Mouse (Mus musculus) forebrain, embryonic 12.5 days (tissue): Measurements from ENCODE around the gene Safb2. TPM values are rescaled to one million over a fixed set of nuclear protein-coding genes. Genes with fewer than 3 reads are reported as not detected.

ENCODE experiments used
- ATAC-seq: fragments of 200-750 bp; cut with Nextera tagmentation; 2 replicates; pipeline ENCODE4 v1.8.0; 2017; ENCODE audit warnings: moderate TSS enrichment; ENCODE audit not compliant: low FRiP score
- H3K27ac ChIP-seq: fragments of 300-500 bp; sonication (generic); 2 replicates; pipeline ENCODE4 v1.5.1; 2016; ENCODE audit warnings: mild to moderate bottlenecking
- H3K27me3 ChIP-seq: fragments of 300-500 bp; sonication (generic); 2 replicates; pipeline ENCODE4 v1.6.1; 2016; ENCODE audit warnings: mild to moderate bottlenecking
- H3K36me3 ChIP-seq: fragments of 300-500 bp; sonication (generic); replicated peaks from 2 replicates; pipeline ENCODE4 v1.6.1; 2016; ENCODE audit warnings: mild to moderate bottlenecking
- H3K4me1 ChIP-seq: fragments of 300-500 bp; sonication (generic); 2 replicates; pipeline ENCODE4 v1.6.1; 2016
- H3K4me2 ChIP-seq: fragments of 300-500 bp; sonication (generic); 2 replicates; pipeline ENCODE4 v1.6.1; 2016; ENCODE audit warnings: mild to moderate bottlenecking, moderate library complexity
- H3K4me3 ChIP-seq: fragments of 300-500 bp; sonication (generic); replicated peaks from 2 replicates; pipeline ENCODE4 v1.5.1; 2016; ENCODE audit warnings: mild to moderate bottlenecking
- H3K9ac ChIP-seq: fragments of 300-500 bp; sonication (generic); 2 replicates; pipeline ENCODE4 v1.6.1; 2016; ENCODE audit warnings: mild to moderate bottlenecking
- H3K9me3 ChIP-seq: fragments of 300-500 bp; sonication (generic); 2 replicates; pipeline ENCODE4 v1.6.1; 2016
- WGBS: fragments of 180-500 bp; shearing (Covaris S2); methylation state at CpG from one replicate; pipeline ENCODE4 v1.1.7; 2016; 5-methylcytosine and 5-hydroxymethylcytosine counted together
- polyA plus RNA-seq: library from polyadenylated mRNA; unstranded; fragments of >200 nt; fragmentation: Nextera tagmentation; extraction: Ambion mirVana; gene quantifications from 2 replicates; pipeline ENCODE4 v1.2.1, GENCODE M21; 2016

Gene Safb2
- polyA plus RNA-seq, 1 experiment from 2014 or later = 104 TPM

DNA sequence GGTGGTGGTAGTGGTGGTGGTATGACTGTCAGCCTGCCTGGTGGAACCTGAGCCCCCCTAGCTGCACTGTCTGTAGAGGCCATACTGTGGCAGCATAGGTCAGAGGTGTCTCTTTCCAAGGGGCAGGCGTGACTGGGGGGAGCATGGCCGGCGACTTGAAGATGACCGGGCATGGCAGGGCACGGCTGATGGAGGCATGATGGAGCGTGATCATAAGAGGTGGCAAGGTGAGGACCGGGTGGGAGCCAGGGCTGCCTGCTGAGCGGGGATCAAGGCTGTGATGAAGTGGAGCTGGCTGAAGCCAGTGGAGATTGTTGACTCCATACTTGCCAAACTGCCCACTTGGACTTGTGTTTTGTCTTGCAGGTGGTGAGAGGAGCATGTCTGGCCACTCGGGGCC is 21.0 kb upstream of the Safb2 start:
- no peak overlapping the region for H3K27ac ChIP-seq
- no peak for ATAC-seq
- H3K4me2 ChIP-seq = no peak overlapping the region
- peaks cover 74% of the 10 kb centered on the region for H3K36me3 ChIP-seq
- peaks cover 19% of the 10 kb centered on the region for H3K4me1 ChIP-seq
- no peaks in the 10 kb centered on the region for H3K27me3 ChIP-seq
- H3K9ac ChIP-seq = no peak overlapping the region
- WGBS = 92% methylated on average over 9 of the region's 9 CpGs
- H3K4me3 ChIP-seq = no peak overlapping the region
- no peaks in the 10 kb centered on the region for H3K9me3 ChIP-seq

DNA sequence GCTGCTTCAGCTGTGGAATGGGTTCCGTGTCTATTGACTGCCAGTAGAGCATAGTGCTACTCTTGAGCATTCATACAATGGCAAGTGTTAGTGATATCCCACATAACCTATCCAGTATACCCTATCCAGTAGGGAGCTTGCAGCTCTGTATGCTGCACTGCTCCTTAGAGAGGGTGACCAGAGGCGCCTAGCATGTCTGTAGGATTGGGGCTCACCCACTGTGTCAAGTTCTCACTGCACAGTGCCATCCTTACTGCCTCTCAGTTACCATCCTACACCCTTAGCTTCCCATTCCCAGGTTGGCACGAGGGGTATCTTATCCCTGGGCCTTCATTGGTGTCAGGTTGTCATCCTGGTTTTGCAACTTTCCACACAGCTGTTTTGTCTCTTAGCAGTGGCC is 20.0 kb upstream of the Safb2 start:
- no peak for ATAC-seq
- H3K9me3 ChIP-seq = no peaks in the 10 kb centered on the region
- peaks cover 14% of the 10 kb centered on the region for H3K4me1 ChIP-seq
- H3K4me3 ChIP-seq = no peak overlapping the region
- peaks cover 84% of the 10 kb centered on the region for H3K36me3 ChIP-seq
- no peak overlapping the region for H3K9ac ChIP-seq
- no peak overlapping the region for H3K27ac ChIP-seq
- no peak overlapping the region for H3K4me2 ChIP-seq
- no peaks in the 10 kb centered on the region for H3K27me3 ChIP-seq
- 85% methylated on average over 3 of the region's 3 CpGs for WGBS

DNA sequence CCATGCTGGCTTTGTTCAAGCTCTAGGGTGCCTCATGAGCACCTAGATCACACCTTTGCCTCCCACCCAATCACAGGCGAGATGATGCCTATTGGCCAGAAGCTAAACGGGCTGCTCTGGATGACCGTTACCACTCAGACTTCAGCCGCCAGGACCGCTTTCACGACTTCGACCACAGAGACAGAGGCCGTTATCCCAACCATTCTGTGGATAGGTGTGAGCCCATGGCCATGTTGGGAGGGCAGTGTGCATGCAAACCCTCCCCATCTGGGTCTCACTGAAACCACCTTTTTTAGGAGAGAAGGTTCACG is 19.6 kb upstream of the Safb2 start:
- Histone ChIP-seq H3K9ac (no peak overlapping the region), H3K4me3 (no peak overlapping the region), H3K4me2 (no peak overlapping the region), H3K9me3 (no peaks in the 10 kb centered on the region), H3K27ac (no peak overlapping the region), H3K4me1 (peaks cover 12% of the 10 kb centered on the region), H3K27me3 (no peaks in the 10 kb centered on the region), H3K36me3 (peaks cover 87% of the 10 kb centered on the region)
- ATAC-seq = no peak
- 89% methylated on average over 9 of the region's 9 CpGs for WGBS

DNA sequence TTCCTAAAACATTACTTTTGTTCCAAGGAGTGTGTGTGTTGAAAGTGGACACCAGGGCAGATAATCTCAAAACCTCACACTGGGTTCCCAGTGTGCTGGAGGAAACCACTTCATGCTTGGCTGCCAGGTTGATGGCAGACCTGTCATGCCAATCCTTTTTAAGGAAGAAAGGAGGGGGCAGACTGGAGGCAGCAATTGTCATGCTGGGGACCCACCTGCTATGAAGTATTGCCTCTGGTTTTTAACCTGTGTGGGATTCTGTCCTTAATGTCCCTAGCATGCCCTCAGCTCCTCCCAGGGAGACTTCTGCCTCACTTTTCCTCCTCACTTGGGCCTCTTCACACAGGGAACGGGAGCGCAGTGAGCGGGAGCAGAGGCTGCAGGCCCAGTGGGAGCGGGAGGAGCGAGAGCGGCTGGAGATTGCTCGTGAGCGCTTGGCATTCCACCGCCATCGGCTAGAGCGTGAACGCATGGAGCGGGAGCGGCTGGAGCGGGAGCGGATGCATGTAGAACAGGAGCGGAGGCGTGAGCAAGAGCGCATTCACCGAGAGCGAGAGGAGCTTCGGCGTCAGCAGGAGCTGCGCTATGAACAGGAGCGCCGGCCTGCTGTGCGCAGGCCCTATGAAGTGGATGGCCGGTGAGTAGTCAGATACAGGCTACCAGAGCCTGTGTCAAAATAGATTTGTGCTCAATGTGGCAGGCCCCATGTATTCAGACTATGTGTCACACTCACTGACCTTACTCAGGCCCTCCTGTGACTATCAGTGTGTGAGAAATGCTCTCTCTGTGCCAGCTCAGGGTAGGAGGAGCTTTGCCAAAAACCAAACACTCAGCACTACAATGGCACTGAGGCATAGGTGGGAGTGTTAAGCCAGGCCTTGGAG is 19.0 kb upstream of the Safb2 start:
- Histone ChIP-seq H3K27me3 (no peaks in the 10 kb centered on the region), H3K4me3 (no peak overlapping the region), H3K9ac (no peak overlapping the region), H3K36me3 (peaks cover 87% of the 10 kb centered on the region), H3K27ac (0 out of 2 replicates have a peak overlapping the region, but pooled peaks have one; percentile 5), H3K4me2 (no peak overlapping the region), H3K9me3 (no peaks in the 10 kb centered on the region), H3K4me1 (peaks cover 6% of the 10 kb centered on the region)
- no peak for ATAC-seq
- 94% methylated on average over 28 of the region's 28 CpGs for WGBS

DNA sequence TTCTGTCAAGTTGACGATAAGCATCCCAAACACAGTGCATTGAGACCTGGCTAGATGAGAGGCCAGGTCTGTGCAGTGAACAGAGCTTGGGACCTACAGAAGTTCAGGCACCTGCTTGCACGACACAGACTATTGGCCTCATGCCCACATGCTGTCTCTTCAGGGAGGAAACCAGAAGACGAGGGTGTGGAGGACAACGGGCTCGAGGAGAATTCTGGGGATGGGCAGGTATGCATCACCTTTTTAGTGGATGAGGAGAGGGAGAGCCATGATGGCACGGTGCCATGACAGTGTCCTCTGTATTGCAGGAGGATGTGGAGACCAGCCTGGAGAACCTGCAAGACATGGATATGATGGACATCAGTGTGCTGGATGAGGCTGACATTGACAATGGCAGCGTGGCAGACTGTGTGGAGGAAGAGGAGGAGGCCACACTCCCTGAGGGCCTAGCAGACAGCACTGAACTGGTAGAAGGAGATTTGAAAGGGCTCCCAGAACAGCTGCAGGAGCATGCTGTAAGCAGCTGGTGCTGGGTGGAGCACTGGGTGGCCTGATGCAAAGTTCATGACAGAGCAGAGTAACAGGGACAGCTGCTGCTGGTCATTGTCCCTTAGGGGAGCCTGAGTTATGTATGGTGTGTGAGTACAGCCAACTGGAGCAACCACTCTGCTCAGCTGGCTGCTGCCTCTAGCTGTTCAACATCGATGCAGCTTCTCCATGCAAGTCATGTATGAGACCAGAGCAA is 9.3 kb upstream of the Safb2 start:
- H3K4me2 ChIP-seq = no peak overlapping the region
- no peak overlapping the region for H3K9ac ChIP-seq
- H3K27ac ChIP-seq = no peak overlapping the region
- H3K4me3 ChIP-seq = no peak overlapping the region
- peaks cover 96% of the 10 kb centered on the region for H3K36me3 ChIP-seq
- H3K9me3 ChIP-seq = no peaks in the 10 kb centered on the region
- no peaks in the 10 kb centered on the region for H3K27me3 ChIP-seq
- 92% methylated on average over 8 of the region's 8 CpGs for WGBS
- H3K4me1 ChIP-seq = peaks cover 6% of the 10 kb centered on the region; the same call in 1 of the 2 replicates
- no peak; the same call in 1 of the 2 replicates for ATAC-seq

DNA sequence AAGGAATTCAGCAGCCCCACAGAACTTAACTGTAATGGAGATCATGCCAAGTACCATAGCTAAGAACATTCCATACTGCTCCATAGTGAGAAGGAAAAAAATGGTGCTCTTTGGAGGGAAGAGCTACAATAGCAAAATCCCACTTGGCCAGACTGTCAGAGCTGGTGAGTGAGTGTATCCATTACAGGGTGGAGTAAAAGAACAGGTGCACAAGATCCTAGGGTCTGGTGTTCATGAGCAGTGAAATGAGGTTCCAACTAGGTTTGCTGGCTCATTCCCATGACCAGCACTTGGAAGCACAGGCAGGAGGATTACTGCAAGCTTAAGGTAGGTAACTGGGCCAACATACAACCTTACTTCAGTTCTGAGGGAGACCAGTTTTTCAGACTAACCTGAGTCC is 8.2 kb upstream of the Safb2 start:
- H3K27me3 ChIP-seq = no peaks in the 10 kb centered on the region
- H3K9me3 ChIP-seq = no peaks in the 10 kb centered on the region
- H3K4me2 ChIP-seq = no peak overlapping the region
- no peak for ATAC-seq
- H3K27ac ChIP-seq = no peak overlapping the region
- peaks cover 15% of the 10 kb centered on the region for H3K4me1 ChIP-seq
- H3K36me3 ChIP-seq = peaks cover 100% of the 10 kb centered on the region
- no peak overlapping the region for H3K9ac ChIP-seq
- H3K4me3 ChIP-seq = no peak overlapping the region

DNA sequence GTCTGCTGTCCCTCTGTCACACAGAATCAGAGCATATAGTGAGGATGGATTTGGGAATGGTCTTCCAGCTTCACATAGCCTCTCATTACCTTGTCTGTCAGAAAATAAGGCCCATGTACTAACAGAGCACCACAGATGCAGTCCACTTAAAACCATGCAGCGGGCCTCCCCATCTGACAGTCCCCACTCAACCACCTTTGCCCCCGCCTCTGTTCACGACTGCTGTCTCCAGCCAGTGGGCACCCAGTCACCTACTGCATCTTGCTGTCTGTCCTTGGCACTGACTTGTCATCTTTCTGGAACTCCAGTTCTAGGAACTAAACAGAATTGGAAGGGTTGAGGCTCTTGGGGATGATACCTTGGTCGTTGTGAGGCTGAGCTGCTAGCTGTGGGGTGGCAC is 4.5 kb upstream of the Safb2 start:
- Histone ChIP-seq H3K9me3 (no peaks in the 10 kb centered on the region), H3K4me2 (no peak overlapping the region), H3K27ac (no peak overlapping the region), H3K36me3 (peaks cover 78% of the 10 kb centered on the region), H3K9ac (no peak overlapping the region), H3K4me1 (peaks cover 34% of the 10 kb centered on the region), H3K4me3 (no peak overlapping the region), H3K27me3 (no peaks in the 10 kb centered on the region)
- ATAC-seq = no peak
- 96% methylated on average over 4 of the region's 4 CpGs for WGBS

DNA sequence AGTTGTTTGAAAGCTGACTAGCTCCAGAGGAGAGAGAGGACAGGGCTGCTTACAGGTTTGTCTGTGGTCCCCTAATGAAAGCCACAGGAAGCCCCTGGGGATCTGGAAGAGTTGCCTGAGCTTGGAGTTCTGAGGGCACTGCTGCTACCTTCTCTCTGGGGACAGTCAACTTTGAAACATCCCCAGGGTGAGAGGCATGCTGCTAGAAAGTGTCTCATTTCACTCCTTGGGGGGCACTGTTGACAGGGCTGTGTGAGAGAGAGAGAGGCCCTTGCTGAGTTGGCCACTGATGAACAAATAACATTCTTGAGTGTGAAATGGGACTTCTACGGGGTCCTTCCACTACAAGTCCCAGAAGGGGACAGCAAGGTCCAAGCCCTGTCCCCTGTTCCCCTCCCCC is 3.4 kb upstream of the Safb2 start:
- peaks cover 44% of the 10 kb centered on the region for H3K4me1 ChIP-seq
- no peaks in the 10 kb centered on the region for H3K9me3 ChIP-seq
- 74% methylated on average over 1 of the region's 1 CpGs for WGBS
- H3K27me3 ChIP-seq = no peaks in the 10 kb centered on the region
- H3K27ac ChIP-seq = 0 out of 2 replicates have a peak overlapping the region, but pooled peaks have one; percentile 31
- H3K36me3 ChIP-seq = peaks cover 68% of the 10 kb centered on the region
- H3K4me3 ChIP-seq = 0 out of 2 replicates have a peak overlapping the region, but pooled peaks have one; percentile 8
- H3K9ac ChIP-seq = no peak overlapping the region
- ATAC-seq = no peak
- no peak overlapping the region for H3K4me2 ChIP-seq

DNA sequence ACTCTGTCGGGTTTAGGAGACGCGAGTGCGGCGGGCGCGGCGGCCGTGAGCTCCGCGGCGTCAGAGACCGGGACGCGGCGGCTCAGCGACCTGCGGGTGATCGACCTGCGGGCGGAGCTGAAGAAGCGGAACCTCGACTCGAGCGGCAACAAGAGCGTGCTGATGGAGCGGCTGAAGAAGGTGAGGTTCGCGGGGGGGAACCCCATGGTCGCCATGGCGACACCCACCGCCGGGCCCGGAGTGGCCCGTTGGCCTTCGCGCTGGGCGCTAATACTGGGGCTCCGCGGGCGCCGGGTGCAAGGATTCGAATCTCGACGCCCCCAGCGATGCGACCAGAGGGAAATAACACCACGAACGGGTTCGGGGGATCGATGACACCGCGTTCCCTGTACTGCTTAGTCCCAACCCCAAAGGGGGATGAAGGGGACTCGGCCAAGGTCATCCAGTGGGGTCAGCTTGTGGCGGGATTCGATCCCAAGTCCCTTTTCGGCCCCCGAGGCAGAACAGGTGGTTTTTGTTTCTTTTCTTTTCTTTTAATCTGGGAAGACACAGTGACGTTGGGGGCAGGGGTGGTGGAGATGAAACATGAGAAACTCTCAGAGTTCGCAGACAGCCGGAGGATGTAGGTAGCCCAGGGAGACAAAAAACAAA is 911 bp upstream of the Safb2 start:
- peak; percentile 23 for ATAC-seq
- WGBS = under 1% methylated on average over 61 of the region's 61 CpGs
- H3K4me1 ChIP-seq = peaks cover 57% of the 10 kb centered on the region

DNA sequence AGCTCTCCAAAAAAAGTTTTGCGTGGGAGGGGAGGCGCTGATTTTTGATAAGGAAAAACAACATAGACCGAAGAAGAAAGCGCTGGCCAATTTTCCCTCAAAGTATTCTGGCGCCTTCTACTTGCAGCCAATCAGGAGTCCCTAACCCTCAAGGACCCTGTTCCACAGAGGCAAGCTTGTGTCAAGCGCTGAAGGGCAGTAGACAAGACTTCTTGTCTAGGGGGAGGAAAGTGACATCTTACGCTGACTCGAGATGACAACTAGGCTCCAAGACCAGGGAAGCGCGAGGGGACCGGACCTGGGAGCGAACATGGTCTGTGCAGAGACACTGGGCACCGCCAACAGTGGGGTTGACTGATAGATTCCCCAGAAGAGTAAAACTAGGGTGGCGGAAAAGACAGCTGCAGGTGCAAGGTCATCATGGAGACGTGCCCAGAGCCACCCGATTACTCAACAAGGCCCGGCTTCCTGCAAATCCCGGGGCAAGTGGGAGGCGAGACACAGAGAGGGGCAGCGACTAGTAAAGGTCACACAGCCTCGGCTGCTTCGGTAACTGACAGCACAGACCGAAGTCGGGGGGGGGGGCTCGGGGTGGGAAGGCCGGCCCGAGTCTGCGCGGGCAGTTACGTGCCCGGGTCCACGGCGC is 651 bp downstream of the Safb2 start:
- H3K9ac ChIP-seq = peak overlapping the region; percentile 91
- no peaks in the 10 kb centered on the region for H3K27me3 ChIP-seq
- no peak for ATAC-seq
- no peaks in the 10 kb centered on the region for H3K9me3 ChIP-seq
- peak overlapping the region; percentile 93 for H3K4me3 ChIP-seq
- 5% methylated on average over 30 of the region's 33 CpGs for WGBS
- H3K4me2 ChIP-seq = peak overlapping the region; percentile 97
- peaks cover 67% of the 10 kb centered on the region for H3K36me3 ChIP-seq
- H3K4me1 ChIP-seq = peaks cover 53% of the 10 kb centered on the region
- peak overlapping the region; percentile 95 for H3K27ac ChIP-seq

More for the DNA sequence above, 911 bp upstream of the Safb2 start:
- Histone ChIP-seq H3K4me3 (peak overlapping the region; percentile 93), H3K4me2 (peak overlapping the region; percentile 72), H3K27ac (peak overlapping the region; percentile 93), H3K36me3 (peaks cover 68% of the 10 kb centered on the region), H3K9ac (peak overlapping the region; percentile 89), H3K27me3 (no peaks in the 10 kb centered on the region), H3K9me3 (no peaks in the 10 kb centered on the region)

DNA sequence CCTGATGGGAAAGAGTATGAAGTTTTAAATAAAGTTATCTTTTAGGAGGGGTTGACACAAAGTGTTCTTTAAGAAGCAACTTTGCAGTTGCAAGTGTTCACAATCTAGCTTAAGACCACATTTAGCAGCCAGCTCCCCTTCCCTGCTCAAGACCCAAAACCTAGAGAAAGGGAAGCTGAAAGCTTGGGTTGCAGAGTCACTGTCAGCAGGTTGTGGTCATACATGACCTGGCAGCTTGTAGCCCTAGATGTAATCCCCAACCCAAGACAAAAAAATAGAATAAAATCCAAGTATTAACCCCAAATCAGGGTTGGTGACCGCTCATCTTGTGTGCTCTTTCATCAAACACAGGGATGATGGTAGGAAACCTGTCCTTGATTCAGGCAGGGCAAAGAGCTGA is 1.3 kb downstream of the Safb2 start:
- H3K4me3 ChIP-seq = peak overlapping the region; percentile 93
- H3K27me3 ChIP-seq = no peaks in the 10 kb centered on the region
- WGBS = 72% methylated on average over 1 of the region's 1 CpGs
- H3K9ac ChIP-seq = peak overlapping the region; percentile 91
- ATAC-seq = no peak
- H3K4me2 ChIP-seq = peak overlapping the region; percentile 97
- H3K4me1 ChIP-seq = peaks cover 48% of the 10 kb centered on the region
- H3K9me3 ChIP-seq = no peaks in the 10 kb centered on the region
- peak overlapping the region; percentile 95; the same call in 1 of the 2 replicates for H3K27ac ChIP-seq
- peaks cover 67% of the 10 kb centered on the region for H3K36me3 ChIP-seq

DNA sequence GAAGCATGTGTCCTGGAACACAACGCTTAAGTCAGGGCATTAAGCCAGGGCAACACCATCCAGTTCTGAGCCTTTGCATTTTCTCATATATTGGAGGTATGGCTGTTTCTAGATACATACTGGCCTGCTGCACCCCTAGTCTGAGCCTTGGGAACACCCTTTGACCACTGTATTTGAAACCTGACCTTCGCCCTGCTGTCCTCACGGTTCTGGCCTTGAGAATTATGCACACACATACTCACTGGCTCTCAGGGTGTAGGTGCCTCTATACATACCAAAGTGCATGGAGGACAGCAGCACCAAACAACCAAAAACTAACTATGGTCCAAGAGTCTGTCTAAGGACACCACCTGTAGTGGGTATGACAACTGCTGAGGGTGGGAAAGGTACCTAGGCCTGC is 11.4 kb downstream of the Safb2 start:
- Histone ChIP-seq H3K9ac (no peak overlapping the region), H3K27ac (no peak overlapping the region), H3K9me3 (no peaks in the 10 kb centered on the region), H3K36me3 (peaks cover 92% of the 10 kb centered on the region), H3K4me2 (no peak overlapping the region), H3K4me1 (0 out of 2 replicates have a peak, but pooled peaks cover 3% of the 10 kb centered on the region), H3K27me3 (no peaks in the 10 kb centered on the region), H3K4me3 (no peak overlapping the region)
- no peak for ATAC-seq
- WGBS = 96% methylated on average over 3 of the region's 3 CpGs
